Mouse (Mus musculus) olfactory bulb, adult 2 months (tissue): ENCODE data around the gene Eps8. TPM values are rescaled to one million over a fixed set of nuclear protein-coding genes. Genes with fewer than 3 reads are reported as not detected.

Experiments
- H3K27ac ChIP-seq: fragments of 200-500 bp; 2 replicates; pipeline ENCODE4 v1.5.1; 2012; ENCODE audit warnings: low read depth, low read length; ENCODE audit not compliant: insufficient read depth
- H3K4me1 ChIP-seq: fragments of 200-500 bp; 2 replicates; pipeline ENCODE4 v1.6.1; 2012; ENCODE audit warnings: low read length; ENCODE audit not compliant: control insufficient read depth, insufficient read depth
- H3K4me3 ChIP-seq: fragments of 200-500 bp; 2 replicates; pipeline ENCODE4 v1.5.1; 2012; ENCODE audit warnings: mild to moderate bottlenecking, low read depth, low read length, moderate library complexity; ENCODE audit not compliant: insufficient read depth
- CTCF ChIP-seq: fragments of 200-500 bp; IDR thresholded peaks from 2 replicates; pipeline ENCODE4 v1.5.1; 2012; ENCODE audit warnings: low read depth, mild to moderate bottlenecking, low read length, moderate library complexity; ENCODE audit not compliant: insufficient read depth
- POLR2A ChIP-seq: fragments of 200-500 bp; IDR thresholded peaks from 2 replicates; pipeline ENCODE4 v1.6.1; 2012; ENCODE audit warnings: mild to moderate bottlenecking, low read depth, low read length, moderate library complexity; ENCODE audit not compliant: insufficient read depth
- WGBS: fragments of 180-500 bp; shearing (Covaris S2); methylation state at CpG from one replicate; pipeline ENCODE4 v1.1.7; 2018; 5-methylcytosine and 5-hydroxymethylcytosine counted together
- polyA plus RNA-seq: library from polyadenylated mRNA; stranded (reverse); fragments of >200 nt; gene quantifications from 2 replicates; pipeline ENCODE4 v1.2.4, GENCODE M21; 2012; ENCODE audit warnings: low replicate concordance; ENCODE audit not compliant: missing spikeins, insufficient read depth, insufficient read length

Eps8 gene
- polyA plus RNA-seq, 1 experiment: not detected

DNA sequence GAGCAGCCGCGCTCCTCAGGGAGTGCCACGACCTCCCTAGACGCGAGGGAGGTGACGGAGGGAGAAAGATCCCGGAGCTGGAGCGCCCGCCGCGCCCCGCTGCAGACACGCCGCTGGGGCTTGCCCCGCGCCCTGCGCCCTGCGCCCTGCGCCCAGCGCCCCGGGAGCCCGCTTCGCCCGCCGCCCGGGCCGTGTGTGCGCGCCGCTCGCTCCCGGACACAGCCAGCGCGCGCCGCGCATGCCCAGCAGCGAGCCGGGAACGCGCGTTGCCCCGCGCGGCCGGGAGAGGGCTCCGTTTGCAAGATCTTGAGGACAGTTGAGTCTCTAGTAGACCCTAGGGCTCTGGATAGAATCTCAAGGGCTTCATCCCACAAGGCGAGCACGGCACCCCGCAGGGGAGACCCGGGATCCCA, 5.6 kb downstream of the Eps8 start:
- Histone ChIP-seq H3K4me3 (peak overlapping the region; percentile 64), H3K27ac (no peak overlapping the region), H3K4me1 (0 out of 2 replicates have a peak, but pooled peaks cover 6% of the 10 kb centered on the region)
- WGBS: under 1% methylated on average over 51 of the region's 51 CpGs
- peak; percentile 41; the same call in 1 of the 2 replicates for TF ChIP-seq CTCF
- TF ChIP-seq POLR2A: peak; percentile 59; the same call in 1 of the 2 replicates

DNA sequence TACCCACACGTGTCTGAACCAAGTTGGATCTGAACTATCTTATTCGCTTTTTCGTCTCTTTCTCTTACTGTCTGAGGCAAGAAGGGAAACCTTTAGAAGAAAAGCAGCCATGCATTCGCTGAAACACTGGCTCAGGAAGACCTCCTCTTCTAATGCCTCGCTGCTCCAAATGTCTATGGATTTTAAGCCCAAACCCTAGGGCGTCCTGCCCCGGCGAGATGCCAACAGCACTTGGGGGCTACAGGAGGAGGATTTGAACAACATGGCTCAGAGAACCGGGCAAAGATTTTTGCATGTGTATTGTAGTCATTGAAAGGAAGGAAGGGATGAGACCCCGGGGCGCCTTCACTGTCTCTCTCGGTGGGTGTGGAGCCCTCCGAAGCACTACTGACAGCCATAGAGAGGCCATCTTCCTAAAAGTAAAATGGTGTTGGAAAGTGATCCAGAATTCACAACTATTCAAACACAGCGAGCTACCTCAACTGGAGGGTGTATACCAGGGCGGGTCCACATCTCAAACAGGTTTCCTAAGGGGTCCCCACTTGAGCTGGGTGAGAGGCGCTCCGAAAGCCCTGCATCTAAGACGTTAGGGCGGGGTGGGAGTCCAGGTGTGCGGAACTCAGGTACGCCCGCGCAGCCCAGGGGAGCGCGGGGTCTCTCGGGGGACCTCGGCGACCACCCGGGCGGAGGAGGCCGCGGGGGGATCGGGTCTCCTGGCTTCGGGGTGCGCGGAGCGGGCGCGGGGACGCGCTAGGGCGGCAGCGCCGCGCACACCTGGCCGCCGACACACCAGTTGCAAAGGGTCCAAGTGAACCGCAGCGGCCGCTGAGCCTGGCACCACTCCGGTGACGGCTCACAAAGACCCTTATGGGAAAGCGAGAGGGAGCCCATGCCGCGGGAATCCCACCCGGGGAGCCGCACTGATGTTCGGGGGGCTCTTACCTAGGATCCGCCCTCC, 6.3 kb downstream of the Eps8 start:
- Histone ChIP-seq H3K27ac (no peak overlapping the region), H3K4me3 (peak overlapping the region; percentile 64), H3K4me1 (0 out of 2 replicates have a peak, but pooled peaks cover 6% of the 10 kb centered on the region)
- TF ChIP-seq CTCF: no peak
- TF ChIP-seq POLR2A: no peak
- 1% methylated on average over 59 of the region's 59 CpGs for WGBS

DNA sequence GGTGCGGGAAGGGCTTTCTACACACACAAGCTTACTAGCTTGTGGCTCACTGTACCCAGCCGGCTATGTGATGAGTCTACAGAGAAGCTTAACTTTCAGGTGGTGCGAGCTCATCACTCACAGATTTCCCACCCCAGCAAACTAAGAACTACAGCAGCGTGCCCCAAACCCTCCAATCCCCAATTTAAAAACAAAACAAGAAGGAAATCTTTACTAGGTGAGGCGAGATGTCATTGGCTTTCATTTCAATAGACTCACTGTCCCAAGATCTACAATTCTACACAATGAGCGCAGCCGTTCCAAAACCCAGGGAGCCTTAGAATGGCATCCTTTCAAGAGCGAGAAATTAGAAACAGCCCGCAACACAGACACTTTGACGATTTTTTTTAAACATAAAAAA, 7.0 kb downstream of the Eps8 start:
- Histone ChIP-seq H3K27ac (no peak overlapping the region), H3K4me3 (no peak overlapping the region), H3K4me1 (0 out of 2 replicates have a peak, but pooled peaks cover 6% of the 10 kb centered on the region)
- 14% methylated on average over 10 of the region's 10 CpGs for WGBS
- TF ChIP-seq POLR2A: no peak
- TF ChIP-seq CTCF: no peak

DNA sequence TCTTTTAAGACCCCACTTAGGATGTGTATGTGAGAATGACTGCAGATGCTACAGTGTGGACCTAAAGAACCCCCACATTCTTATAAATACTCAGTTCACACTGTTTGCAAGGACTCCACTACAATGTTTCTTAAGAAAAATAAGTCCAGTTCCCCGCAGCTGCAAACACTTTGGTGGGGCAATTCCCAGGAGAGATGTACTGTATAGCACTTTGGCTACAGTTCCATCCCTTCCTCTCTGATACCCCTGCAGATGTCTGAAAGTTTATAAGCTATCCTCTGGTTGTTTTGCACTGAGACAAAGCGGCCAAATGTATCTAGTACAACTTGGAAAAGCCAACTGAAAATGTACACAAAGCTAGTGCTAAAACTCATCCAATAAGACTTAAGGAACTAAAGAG, 8.0 kb downstream of the Eps8 start:
- H3K4me3 ChIP-seq: no peak overlapping the region
- no peak for TF ChIP-seq POLR2A
- no peak for TF ChIP-seq CTCF
- WGBS: 90% methylated on average over 2 of the region's 2 CpGs
- H3K4me1 ChIP-seq: 0 out of 2 replicates have a peak, but pooled peaks cover 6% of the 10 kb centered on the region
- no peak overlapping the region for H3K27ac ChIP-seq

DNA sequence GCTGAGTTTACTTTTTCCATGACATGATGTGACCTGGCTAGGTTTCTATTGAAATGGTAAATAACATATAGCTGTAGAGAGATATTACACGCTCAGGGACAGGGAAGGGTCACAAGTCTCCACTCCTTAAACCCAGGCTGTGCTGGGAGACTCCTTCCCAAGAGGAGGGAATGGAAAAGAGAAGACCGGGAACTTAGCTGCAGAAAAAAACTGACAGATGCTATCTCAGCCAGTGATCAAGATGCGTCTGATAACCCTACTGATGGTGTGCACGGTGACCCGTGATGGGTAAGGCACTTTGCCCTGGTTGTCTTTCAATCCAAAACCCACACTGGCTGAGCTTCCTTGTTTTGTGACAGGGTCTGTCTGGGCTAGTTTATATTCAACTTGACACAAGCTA, 9.8 kb downstream of the Eps8 start:
- WGBS: 89% methylated on average over 5 of the region's 5 CpGs
- no peak overlapping the region for H3K27ac ChIP-seq
- TF ChIP-seq POLR2A: no peak
- TF ChIP-seq CTCF: no peak
- H3K4me3 ChIP-seq: no peak overlapping the region
- peaks cover 8% of the 10 kb centered on the region; the same call in 1 of the 2 replicates for H3K4me1 ChIP-seq

DNA sequence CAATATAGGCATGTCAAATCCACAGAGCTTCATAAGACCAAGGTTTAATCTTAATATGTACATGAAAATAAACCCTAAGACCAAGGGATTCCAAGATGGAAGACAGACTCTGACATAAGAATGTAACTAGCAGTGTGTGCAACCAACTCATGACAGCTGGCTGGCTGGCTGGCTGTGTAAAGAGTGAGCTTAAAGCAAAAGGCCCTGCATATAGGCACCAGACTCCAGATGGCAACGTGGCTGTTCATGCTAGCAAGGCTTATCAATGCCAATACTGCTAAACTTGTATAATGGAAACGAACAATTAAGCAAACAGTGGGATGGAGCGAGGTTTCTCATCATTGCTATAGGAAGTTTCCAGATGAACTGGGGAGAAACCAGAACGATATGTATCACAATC, 10.9 kb downstream of the Eps8 start:
- no peak overlapping the region for H3K27ac ChIP-seq
- WGBS: 82% methylated on average over 4 of the region's 4 CpGs
- peaks cover 8% of the 10 kb centered on the region; the same call in 1 of the 2 replicates for H3K4me1 ChIP-seq
- no peak for TF ChIP-seq POLR2A
- TF ChIP-seq CTCF: no peak
- H3K4me3 ChIP-seq: no peak overlapping the region

DNA sequence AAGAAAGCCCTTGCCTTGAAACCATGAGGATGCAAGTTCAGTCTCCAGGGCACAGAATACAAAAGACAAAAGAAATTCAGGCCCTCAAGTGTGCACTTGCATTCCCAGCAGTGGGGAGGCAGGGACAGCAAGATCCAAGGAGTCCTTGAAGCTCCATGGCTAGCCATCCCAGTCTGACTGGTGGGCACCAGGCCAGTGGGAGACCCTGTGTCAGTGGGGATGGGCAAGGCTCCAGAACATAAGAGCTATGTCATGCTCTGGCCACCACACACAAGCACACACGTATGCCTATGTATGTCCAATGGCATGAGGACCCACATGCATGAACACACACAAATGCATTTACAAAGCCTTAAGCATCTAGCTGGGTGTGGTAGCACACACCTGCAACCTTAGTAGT, 13.0 kb downstream of the Eps8 start:
- Histone ChIP-seq H3K27ac (no peak overlapping the region), H3K4me3 (no peak overlapping the region), H3K4me1 (peaks cover 3% of the 10 kb centered on the region; the same call in 1 of the 2 replicates)
- WGBS: 94% methylated on average over 1 of the region's 1 CpGs
- no peak for TF ChIP-seq CTCF
- no peak for TF ChIP-seq POLR2A

DNA sequence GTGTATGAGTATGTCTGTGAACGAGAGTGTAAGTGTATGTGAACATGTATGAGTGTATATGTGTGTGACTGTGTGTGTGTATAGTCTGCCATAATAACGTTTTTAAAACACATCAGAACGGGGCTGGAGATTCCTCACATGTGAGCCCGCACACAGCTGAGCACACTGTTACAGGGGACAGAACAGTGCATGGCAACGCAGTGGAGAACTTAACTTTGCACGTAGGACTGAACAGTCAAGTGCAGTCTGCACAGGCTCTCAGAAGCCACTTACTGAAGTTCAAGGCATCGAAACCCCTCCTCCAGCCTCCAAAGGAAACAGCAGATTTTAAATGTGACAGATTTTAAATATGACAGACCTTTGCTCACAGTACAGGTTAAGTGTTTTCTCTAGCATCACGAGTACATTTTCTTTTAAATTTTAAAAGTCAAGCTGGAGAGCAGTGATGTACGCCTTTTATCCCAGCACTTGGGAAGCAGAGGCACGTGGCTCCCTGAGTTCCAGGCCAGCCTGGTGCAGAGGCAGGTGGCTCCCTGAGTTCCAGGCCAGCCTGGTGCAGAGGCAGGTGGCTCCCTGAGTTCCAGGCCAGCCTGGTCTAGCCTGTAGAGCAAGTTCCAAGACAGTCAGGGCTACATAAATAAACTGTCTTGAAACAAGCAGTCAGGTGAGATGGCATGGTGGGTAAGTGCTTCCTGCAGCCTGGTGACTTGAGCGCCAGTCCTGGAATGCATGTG, 15.7 kb downstream of the Eps8 start:
- WGBS: 93% methylated on average over 11 of the region's 11 CpGs

DNA sequence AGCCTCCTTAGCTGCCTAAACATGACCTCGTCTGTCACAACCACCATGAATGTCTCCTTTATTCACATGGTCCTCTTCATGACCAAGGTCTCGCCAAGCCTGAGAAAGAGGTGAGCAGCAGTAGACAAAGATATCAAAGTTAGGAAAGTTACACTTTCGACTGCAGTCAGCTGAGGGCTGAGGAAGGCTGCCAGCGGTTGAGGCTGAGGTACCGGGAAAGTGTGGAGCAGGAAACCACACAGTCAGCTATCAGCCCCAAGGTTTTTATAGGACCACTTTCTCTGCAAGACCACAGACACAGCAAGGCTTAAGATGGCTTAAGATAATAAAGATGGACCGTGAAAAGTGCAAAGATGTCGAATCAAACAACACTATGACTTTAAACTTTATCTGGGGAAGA, 17.2 kb downstream of the Eps8 start:
- H3K4me3 ChIP-seq: no peak overlapping the region
- 72% methylated on average over 7 of the region's 7 CpGs for WGBS
- peaks cover 3% of the 10 kb centered on the region; the same call in 1 of the 2 replicates for H3K4me1 ChIP-seq
- TF ChIP-seq CTCF (no peak), POLR2A (no peak)
- no peak overlapping the region for H3K27ac ChIP-seq

More for the DNA sequence above, 15.7 kb downstream of the Eps8 start:
- Histone ChIP-seq H3K4me3 (no peak overlapping the region), H3K27ac (no peak overlapping the region), H3K4me1 (peaks cover 3% of the 10 kb centered on the region; the same call in 1 of the 2 replicates)
- TF ChIP-seq POLR2A: no peak
